Mouse (Mus musculus) testis, adult 2 months (tissue): ENCODE data around the gene Cnpy2.
"Not testable (repeated sequence)": the region's sequence is repeated elsewhere in the genome, so short reads cannot be mapped to it uniquely, and the experiment has no call there.

ENCODE experiments used
- CTCF ChIP-seq: fragments of 200-500 bp; IDR thresholded peaks from 2 replicates; pipeline ENCODE4 v1.5.1; 2012; ENCODE audit warnings: low read depth, mild to moderate bottlenecking, inconsistent platforms, low read length, moderate library complexity; ENCODE audit not compliant: control insufficient read depth, insufficient read depth, insufficient replicate concordance
- POLR2A ChIP-seq: fragments of 200-500 bp; IDR thresholded peaks from 2 replicates; pipeline ENCODE4 v1.6.1; 2012; ENCODE audit warnings: low read depth, mild to moderate bottlenecking, inconsistent platforms, low read length, moderate library complexity; ENCODE audit not compliant: control insufficient read depth

DNA sequence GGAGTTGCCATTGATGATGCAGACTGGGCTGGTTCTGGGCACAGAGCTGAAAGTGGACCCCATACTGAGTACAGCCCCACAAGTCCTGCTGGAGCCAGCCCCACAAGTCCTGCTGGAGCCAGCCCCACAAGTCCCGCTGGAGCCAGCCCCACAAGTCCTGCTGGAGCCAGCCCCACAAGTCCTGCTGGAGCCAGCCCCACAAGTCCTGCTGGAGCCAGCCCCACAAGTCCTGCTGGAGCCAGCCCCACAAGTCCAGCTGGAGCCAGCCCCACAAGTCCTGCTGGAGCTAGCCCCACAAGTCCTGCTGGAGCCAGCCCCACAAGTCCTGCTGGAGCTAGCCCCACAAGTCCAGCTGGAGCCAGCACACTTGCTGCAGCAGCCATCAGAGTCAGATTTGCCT lies 31.7 kb upstream of the Cnpy2 start:
- not testable (repeated sequence) for TF ChIP-seq POLR2A, CTCF
